Mouse (Mus musculus) small intestine, adult 2 months (tissue): ENCODE data around the gene Gm9945.

Experiments
- CTCF ChIP-seq: fragments of 200-500 bp; IDR thresholded peaks from 2 replicates; pipeline ENCODE4 v1.5.1; 2012; ENCODE audit warnings: low read depth, mild to moderate bottlenecking, control low read depth, inconsistent platforms, low read length, moderate library complexity, mixed read lengths; ENCODE audit not compliant: insufficient replicate concordance, insufficient read length; ENCODE audit errors: extremely low read depth
- POLR2A ChIP-seq: fragments of 200-500 bp; IDR thresholded peaks from 2 replicates; pipeline ENCODE4 v1.6.1; 2012; ENCODE audit warnings: low read depth, mild to moderate bottlenecking, control low read depth, inconsistent platforms, low read length, moderate library complexity

- TF ChIP-seq POLR2A (no peak), CTCF (no peak)
Observed at GRCm38 (mm10) chr11:53528397-53529252, 48.7 kb downstream of the Gm9945 start.
